Mouse (Mus musculus) lung, embryonic 15.5 days (tissue): Measurements from ENCODE around the gene Tex10. TPM values are rescaled to one million over a fixed set of nuclear protein-coding genes. Genes with fewer than 3 reads are reported as not detected.
A peak's percentile ranks its signal among the peaks of the same experiment; 100 is the strongest.

Source experiments
- ATAC-seq: fragments of 200-750 bp; cut with Nextera tagmentation; 2 replicates; pipeline ENCODE4 v1.8.0; 2017; ENCODE audit warnings: moderate number of reproducible peaks, borderline replicate concordance; ENCODE audit not compliant: low FRiP score, low TSS enrichment; ENCODE audit errors: extremely low read depth
- H3K27ac ChIP-seq: fragments of 300-500 bp; sonication (generic); 2 replicates; pipeline ENCODE4 v1.5.1; 2015; ENCODE audit warnings: moderate library complexity, mild to moderate bottlenecking, inconsistent platforms
- H3K27me3 ChIP-seq: fragments of 300-500 bp; sonication (generic); 2 replicates; pipeline ENCODE4 v1.6.1; 2015; ENCODE audit warnings: inconsistent platforms
- H3K36me3 ChIP-seq: fragments of 300-500 bp; sonication (generic); 2 replicates; pipeline ENCODE4 v1.6.1; 2015; ENCODE audit warnings: inconsistent platforms
- H3K4me1 ChIP-seq: fragments of 300-500 bp; sonication (generic); 2 replicates; pipeline ENCODE4 v1.6.1; 2015; ENCODE audit warnings: inconsistent platforms
- H3K4me2 ChIP-seq: fragments of 300-500 bp; sonication (generic); 2 replicates; pipeline ENCODE4 v1.6.1; 2015; ENCODE audit warnings: inconsistent platforms, mild to moderate bottlenecking, moderate library complexity
- H3K4me3 ChIP-seq: fragments of 300-500 bp; sonication (generic); 2 replicates; pipeline ENCODE4 v1.5.1; 2015; ENCODE audit warnings: mild to moderate bottlenecking, inconsistent platforms
- H3K9ac ChIP-seq: fragments of 300-500 bp; sonication (generic); 2 replicates; pipeline ENCODE4 v1.6.1; 2015; ENCODE audit warnings: inconsistent platforms
- H3K9me3 ChIP-seq: fragments of 300-500 bp; sonication (generic); 2 replicates; pipeline ENCODE4 v1.6.1; 2016; ENCODE audit warnings: inconsistent platforms
- WGBS: fragments of 180-500 bp; shearing (Covaris S2); methylation state at CpG from one replicate; pipeline ENCODE4 v1.1.7; 2015; 5-methylcytosine and 5-hydroxymethylcytosine counted together
- polyA plus RNA-seq: library from polyadenylated mRNA; unstranded; fragments of >200 nt; fragmentation: Nextera tagmentation; extraction: Ambion mirVana; gene quantifications from 2 replicates; pipeline ENCODE4 v1.2.1, GENCODE M21; 2015

Tex10 gene
- polyA plus RNA-seq: 50.1 and 51.0 TPM in 2 replicates

- Histone ChIP-seq H3K9ac (peak within 1 kb of the TSS; percentile 83), H3K36me3 (peaks cover 8% of the 10 kb centered on the region), H3K4me2 (peak within 1 kb of the TSS; percentile 76), H3K27me3 (no peaks in the 10 kb centered on the region), H3K9me3 (no peaks in the 10 kb centered on the region), H3K27ac (peak within 1 kb of the TSS; percentile 49; the same call in 1 of the 2 replicates), H3K4me3 (peak within 1 kb of the TSS; percentile 74), H3K4me1 (peaks cover 14% of the 10 kb centered on the region)
- peak; percentile 97 for ATAC-seq
- WGBS: under 1% methylated on average over 86 of the region's 89 CpGs
Observed at GRCm38 (mm10) chr4:48472792-48473650, at the start of gene Tex10. Gene Tex10, minus strand, starts transcription at chr4:48473459.

- Histone ChIP-seq H3K4me3 (no peak overlapping the region), H3K9ac (no peak overlapping the region), H3K9me3 (no peaks in the 10 kb centered on the region), H3K27me3 (no peaks in the 10 kb centered on the region), H3K4me1 (no peaks in the 10 kb centered on the region), H3K36me3 (no peaks in the 10 kb centered on the region), H3K4me2 (no peak overlapping the region), H3K27ac (no peak overlapping the region)
- no peak for ATAC-seq
- WGBS: 52% methylated on average over 2 of the region's 2 CpGs
Observed at GRCm38 (mm10) chr4:48510861-48511260, 37.6 kb upstream of the Tex10 start.

- H3K27me3 ChIP-seq: no peaks in the 10 kb centered on the region
- no peaks in the 10 kb centered on the region for H3K9me3 ChIP-seq
- H3K27ac ChIP-seq: no peak overlapping the region
- H3K4me1 ChIP-seq: peaks cover 3% of the 10 kb centered on the region; the same call in 1 of the 2 replicates
- H3K4me3 ChIP-seq: no peak overlapping the region
- 27% methylated on average over 2 of the region's 2 CpGs for WGBS
- H3K36me3 ChIP-seq: no peaks in the 10 kb centered on the region
- ATAC-seq: no peak
- no peak overlapping the region for H3K9ac ChIP-seq
- no peak overlapping the region for H3K4me2 ChIP-seq
Observed at GRCm38 (mm10) chr4:48492510-48492909, 19.3 kb upstream of the Tex10 start.

GRCm38 (mm10) chr4:48491290-48491743 is 18.1 kb upstream of the Tex10 start:
- no peaks in the 10 kb centered on the region for H3K27me3 ChIP-seq
- H3K9ac ChIP-seq: no peak overlapping the region
- peak overlapping the region; percentile 52 for H3K4me2 ChIP-seq
- H3K4me3 ChIP-seq: peak overlapping the region; percentile 26
- no peaks in the 10 kb centered on the region for H3K9me3 ChIP-seq
- peak; percentile 46; the same call in 1 of the 2 replicates for ATAC-seq
- no peak overlapping the region for H3K27ac ChIP-seq
- no peaks in the 10 kb centered on the region for H3K36me3 ChIP-seq
- WGBS: 5% methylated on average over 14 of the region's 14 CpGs
- H3K4me1 ChIP-seq: peaks cover 3% of the 10 kb centered on the region; the same call in 1 of the 2 replicates

- no peaks in the 10 kb centered on the region for H3K9me3 ChIP-seq
- H3K4me3 ChIP-seq: no peak overlapping the region
- peaks cover 3% of the 10 kb centered on the region; the same call in 1 of the 2 replicates for H3K4me1 ChIP-seq
- H3K4me2 ChIP-seq: no peak overlapping the region
- H3K27me3 ChIP-seq: no peaks in the 10 kb centered on the region
- H3K27ac ChIP-seq: no peak overlapping the region
- H3K9ac ChIP-seq: no peak overlapping the region
- ATAC-seq: no peak
- H3K36me3 ChIP-seq: no peaks in the 10 kb centered on the region
- WGBS: 78% methylated on average over 2 of the region's 2 CpGs
Observed at GRCm38 (mm10) chr4:48488916-48489315, 15.7 kb upstream of the Tex10 start.

GRCm38 (mm10) chr4:48481287-48481686 is 8.0 kb upstream of the Tex10 start:
- Histone ChIP-seq H3K9me3 (no peaks in the 10 kb centered on the region), H3K9ac (no peak overlapping the region), H3K27ac (no peak overlapping the region), H3K27me3 (no peaks in the 10 kb centered on the region), H3K36me3 (no peaks in the 10 kb centered on the region), H3K4me1 (no peaks in the 10 kb centered on the region), H3K4me2 (no peak overlapping the region), H3K4me3 (no peak overlapping the region)
- WGBS: 24% methylated on average over 2 of the region's 2 CpGs
- no peak for ATAC-seq

- WGBS: 74% methylated on average over 2 of the region's 2 CpGs
- ATAC-seq: no peak
- peak overlapping the region; percentile 74 for H3K4me3 ChIP-seq
- 0 out of 2 replicates have a peak overlapping the region, but pooled peaks have one; percentile 83 for H3K9ac ChIP-seq
- H3K27me3 ChIP-seq: no peaks in the 10 kb centered on the region
- H3K9me3 ChIP-seq: no peaks in the 10 kb centered on the region
- peaks cover 14% of the 10 kb centered on the region for H3K4me1 ChIP-seq
- H3K4me2 ChIP-seq: peak overlapping the region; percentile 76
- H3K36me3 ChIP-seq: peaks cover 2% of the 10 kb centered on the region
- no peak overlapping the region for H3K27ac ChIP-seq
Observed at GRCm38 (mm10) chr4:48473651-48474011, 372 bp upstream of the Tex10 start.

- Histone ChIP-seq H3K4me3 (peak overlapping the region; percentile 74), H3K4me2 (peak overlapping the region; percentile 76), H3K9ac (peak overlapping the region; percentile 83), H3K27ac (peak overlapping the region; percentile 49; the same call in 1 of the 2 replicates), H3K4me1 (peaks cover 14% of the 10 kb centered on the region), H3K36me3 (peaks cover 11% of the 10 kb centered on the region), H3K9me3 (no peaks in the 10 kb centered on the region), H3K27me3 (no peaks in the 10 kb centered on the region)
- 7% methylated on average over 12 of the region's 12 CpGs for WGBS
- no peak for ATAC-seq
Observed at GRCm38 (mm10) chr4:48472052-48472791, 1.0 kb downstream of the Tex10 start.

- Histone ChIP-seq H3K27me3 (no peaks in the 10 kb centered on the region), H3K4me1 (peaks cover 14% of the 10 kb centered on the region), H3K9ac (no peak overlapping the region), H3K4me2 (peak overlapping the region; percentile 76; the same call in 1 of the 2 replicates), H3K4me3 (no peak overlapping the region), H3K9me3 (no peaks in the 10 kb centered on the region), H3K36me3 (peaks cover 17% of the 10 kb centered on the region), H3K27ac (no peak overlapping the region)
- WGBS: 63% methylated on average over 1 of the region's 1 CpGs
- no peak for ATAC-seq
Observed at GRCm38 (mm10) chr4:48470977-48471376, 2.3 kb downstream of the Tex10 start.

- no peak overlapping the region for H3K4me2 ChIP-seq
Observed at GRCm38 (mm10) chr4:48461060-48461459, 12.2 kb downstream of the Tex10 start.

GRCm38 (mm10) chr4:48458436-48458835 is 14.8 kb downstream of the Tex10 start:
- peaks cover 48% of the 10 kb centered on the region for H3K36me3 ChIP-seq
- H3K27ac ChIP-seq: no peak overlapping the region
- no peak overlapping the region for H3K4me2 ChIP-seq
- WGBS: 92% methylated on average over 6 of the region's 6 CpGs
- ATAC-seq: no peak
- no peaks in the 10 kb centered on the region for H3K4me1 ChIP-seq
- H3K4me3 ChIP-seq: no peak overlapping the region
- no peaks in the 10 kb centered on the region for H3K9me3 ChIP-seq
- no peak overlapping the region for H3K9ac ChIP-seq
- no peaks in the 10 kb centered on the region for H3K27me3 ChIP-seq

More at GRCm38 (mm10) chr4:48461060-48461459, 12.2 kb downstream of the Tex10 start:
- WGBS: 78% methylated on average over 1 of the region's 1 CpGs
- no peaks in the 10 kb centered on the region for H3K27me3 ChIP-seq
- no peak overlapping the region for H3K9ac ChIP-seq
- no peak for ATAC-seq
- H3K4me3 ChIP-seq: no peak overlapping the region
- no peaks in the 10 kb centered on the region for H3K4me1 ChIP-seq
- H3K36me3 ChIP-seq: peaks cover 35% of the 10 kb centered on the region
- H3K27ac ChIP-seq: no peak overlapping the region
- H3K9me3 ChIP-seq: no peaks in the 10 kb centered on the region
